Mouse (Mus musculus): Measurements from ENCODE around the gene Rnf187. TPM values are rescaled to one million over a fixed set of nuclear protein-coding genes. Genes with fewer than 3 reads are reported as not detected.
A peak's percentile ranks its signal among the peaks of the same experiment; 100 is the strongest.
"Not testable (repeated sequence)": the region's sequence is repeated elsewhere in the genome, so short reads cannot be mapped to it uniquely, and the experiment has no call there.

Gene Rnf187
- polyA plus RNA-seq, 1 experiment = 160 TPM

GRCm38 (mm10) chr11:58958536-58958935 is 19.8 kb upstream of the Rnf187 start:
- no peak overlapping the region for H3K27ac ChIP-seq (ENCODE audit: insufficient read depth, low read depth, low read length)

GRCm38 (mm10) chr11:58957226-58957914 is 18.7 kb upstream of the Rnf187 start:
- Histone ChIP-seq H3K27me3 (ENCODE audit: control insufficient read depth, insufficient read depth, low read length) (no peaks in the 10 kb centered on the region), H3K36me3 (ENCODE audit: control insufficient read depth, insufficient read depth, low read length) (peaks cover 2% of the 10 kb centered on the region; the same call in 1 of the 2 replicates), H3K27ac (ENCODE audit: insufficient read depth, low read depth, low read length) (no peak overlapping the region), H3K4me3 (ENCODE audit: low read depth, low read length) (no peak overlapping the region), H3K4me1 (ENCODE audit: control insufficient read depth, insufficient read depth, insufficient read length, low read length) (peaks cover 7% of the 10 kb centered on the region)
- TF ChIP-seq POLR2A (IDR thresholded peaks at IDR 0.05; ENCODE audit: low read depth, low read length) = no peak
- TF ChIP-seq CTCF (IDR thresholded peaks at IDR 0.05; ENCODE audit: extremely low read depth, insufficient read length, insufficient replicate concordance, low read depth, low read length) = no peak
- WGBS = 88% methylated on average over 5 of the region's 5 CpGs

More at GRCm38 (mm10) chr11:58958536-58958935, 19.8 kb upstream of the Rnf187 start:
- H3K4me3 ChIP-seq (ENCODE audit: low read depth, low read length) = no peak overlapping the region
- no peak for TF ChIP-seq POLR2A (IDR thresholded peaks at IDR 0.05; ENCODE audit: low read depth, low read length)
- no peak for TF ChIP-seq CTCF (IDR thresholded peaks at IDR 0.05; ENCODE audit: extremely low read depth, insufficient read length, insufficient replicate concordance, low read depth, low read length)
- peaks cover 2% of the 10 kb centered on the region; the same call in 1 of the 2 replicates for H3K36me3 ChIP-seq (ENCODE audit: control insufficient read depth, insufficient read depth, low read length)
- peaks cover 7% of the 10 kb centered on the region for H3K4me1 ChIP-seq (ENCODE audit: control insufficient read depth, insufficient read depth, insufficient read length, low read length)
- no peaks in the 10 kb centered on the region for H3K27me3 ChIP-seq (ENCODE audit: control insufficient read depth, insufficient read depth, low read length)
- 89% methylated on average over 6 of the region's 6 CpGs for WGBS

GRCm38 (mm10) chr11:58955868-58956257 is 17.1 kb upstream of the Rnf187 start:
- no peaks in the 10 kb centered on the region for H3K27me3 ChIP-seq (ENCODE audit: control insufficient read depth, insufficient read depth, low read length)
- peaks cover 7% of the 10 kb centered on the region for H3K4me1 ChIP-seq (ENCODE audit: control insufficient read depth, insufficient read depth, insufficient read length, low read length)
- H3K4me3 ChIP-seq (ENCODE audit: low read depth, low read length) = no peak overlapping the region
- peaks cover 2% of the 10 kb centered on the region; the same call in 1 of the 2 replicates for H3K36me3 ChIP-seq (ENCODE audit: control insufficient read depth, insufficient read depth, low read length)
- no peak for TF ChIP-seq POLR2A (IDR thresholded peaks at IDR 0.05; ENCODE audit: low read depth, low read length)
- no peak for TF ChIP-seq CTCF (IDR thresholded peaks at IDR 0.05; ENCODE audit: extremely low read depth, insufficient read length, insufficient replicate concordance, low read depth, low read length)
- H3K27ac ChIP-seq (ENCODE audit: insufficient read depth, low read depth, low read length) = no peak overlapping the region
- 12% methylated on average over 8 of the region's 8 CpGs for WGBS

GRCm38 (mm10) chr11:58955143-58955867 is 16.6 kb upstream of the Rnf187 start:
- TF ChIP-seq POLR2A (IDR thresholded peaks at IDR 0.05; ENCODE audit: low read depth, low read length) (no peak), CTCF (IDR thresholded peaks at IDR 0.05; ENCODE audit: extremely low read depth, insufficient read length, insufficient replicate concordance, low read depth, low read length) (0 out of 2 replicates have a peak, but pooled peaks have one; percentile 32)
- peaks cover 7% of the 10 kb centered on the region for H3K4me1 ChIP-seq (ENCODE audit: control insufficient read depth, insufficient read depth, insufficient read length, low read length)
- WGBS = under 1% methylated on average over 20 of the region's 20 CpGs
- H3K27me3 ChIP-seq (ENCODE audit: control insufficient read depth, insufficient read depth, low read length) = 0 out of 2 replicates have a peak, but pooled peaks cover under 1% of the 10 kb centered on the region
- peaks cover 2% of the 10 kb centered on the region; the same call in 1 of the 2 replicates for H3K36me3 ChIP-seq (ENCODE audit: control insufficient read depth, insufficient read depth, low read length)
- H3K4me3 ChIP-seq (ENCODE audit: low read depth, low read length) = peak overlapping the region; percentile 93
- H3K27ac ChIP-seq (ENCODE audit: insufficient read depth, low read depth, low read length) = peak overlapping the region; percentile 100

- WGBS = under 1% methylated on average over 49 of the region's 49 CpGs
- Histone ChIP-seq H3K27me3 (ENCODE audit: control insufficient read depth, insufficient read depth, low read length) (peaks cover 7% of the 10 kb centered on the region), H3K4me1 (ENCODE audit: control insufficient read depth, insufficient read depth, insufficient read length, low read length) (peaks cover 7% of the 10 kb centered on the region), H3K36me3 (ENCODE audit: control insufficient read depth, insufficient read depth, low read length) (peaks cover 2% of the 10 kb centered on the region; the same call in 1 of the 2 replicates), H3K4me3 (ENCODE audit: low read depth, low read length) (peak within 1 kb of the TSS; percentile 93), H3K27ac (ENCODE audit: insufficient read depth, low read depth, low read length) (peak within 1 kb of the TSS; percentile 100)
- TF ChIP-seq CTCF (IDR thresholded peaks at IDR 0.05; ENCODE audit: extremely low read depth, insufficient read length, insufficient replicate concordance, low read depth, low read length) (peak; percentile 47; the same call in 1 of the 2 replicates), POLR2A (IDR thresholded peaks at IDR 0.05; ENCODE audit: low read depth, low read length) (peak; percentile 82)
Measured at GRCm38 (mm10) chr11:58954420-58955142, 15.9 kb upstream of the Rnf187 start, which contains the start of the genes Hist3h2a and Trim17. Hist3h2a (plus strand) TSS chr11:58954685. Trim17 (plus strand) TSS chr11:58954685.

- under 1% methylated on average over 17 of the region's 17 CpGs for WGBS
- Histone ChIP-seq H3K4me3 (ENCODE audit: low read depth, low read length) (peak overlapping the region; percentile 71), H3K27ac (ENCODE audit: insufficient read depth, low read depth, low read length) (peak overlapping the region; percentile 67), H3K27me3 (ENCODE audit: control insufficient read depth, insufficient read depth, low read length) (peaks cover 12% of the 10 kb centered on the region)
- not testable (repeated sequence) for H3K4me1 ChIP-seq (ENCODE audit: control insufficient read depth, insufficient read depth, insufficient read length, low read length); H3K36me3 ChIP-seq (ENCODE audit: control insufficient read depth, insufficient read depth, low read length)
Measured at GRCm38 (mm10) chr11:58954170-58954419, 15.4 kb upstream of the Rnf187 start.

Measured in small intestine, adult 2 months (tissue).